Mouse (Mus musculus): ENCODE data around the gene Ina. TPM values are rescaled to one million over a fixed set of nuclear protein-coding genes. Genes with fewer than 3 reads are reported as not detected.
"Not testable (repeated sequence)": the region's sequence is repeated elsewhere in the genome, so short reads cannot be mapped to it uniquely, and the experiment has no call there.

Ina gene
- under 1 TPM; 0.38 to 0.40 TPM for total RNA-seq (2021)
- long read RNA-seq, experiment 1: 0 reads
- long read RNA-seq, experiment 2: 0 reads

- DNase-seq: peak; percentile 45
Observed at GRCm38 (mm10) chr19:47014447-47015381, at the start of gene Ina, which contains the start of gene Nt5c2. Ina (plus strand) TSS chr19:47014698. Nt5c2 (minus strand) TSS chr19:47015153.

- DNase-seq: no peak
Observed at GRCm38 (mm10) chr19:46965496-46965895, 49.0 kb upstream of the Ina start.

DNA sequence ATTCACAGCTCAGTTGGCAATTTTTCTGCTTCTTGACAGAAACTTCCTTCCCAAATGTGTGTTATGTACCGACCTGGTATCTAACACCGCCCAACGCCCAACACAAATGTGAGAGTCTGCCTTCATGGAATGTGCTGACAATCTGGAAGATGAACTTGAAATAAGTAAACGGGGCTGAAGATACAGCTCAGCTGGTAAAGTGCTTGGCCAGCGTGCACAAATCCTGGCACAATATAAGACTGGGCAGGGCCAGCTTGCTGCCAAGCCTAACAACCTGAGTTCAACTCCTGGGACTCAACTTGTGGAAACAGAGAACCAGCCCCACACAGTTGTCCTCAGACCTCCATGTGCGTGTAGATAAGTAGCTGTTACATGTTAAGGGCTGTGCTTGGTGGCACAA, 48.2 kb upstream of the Ina start:
- DNase-seq: no peak

DNA sequence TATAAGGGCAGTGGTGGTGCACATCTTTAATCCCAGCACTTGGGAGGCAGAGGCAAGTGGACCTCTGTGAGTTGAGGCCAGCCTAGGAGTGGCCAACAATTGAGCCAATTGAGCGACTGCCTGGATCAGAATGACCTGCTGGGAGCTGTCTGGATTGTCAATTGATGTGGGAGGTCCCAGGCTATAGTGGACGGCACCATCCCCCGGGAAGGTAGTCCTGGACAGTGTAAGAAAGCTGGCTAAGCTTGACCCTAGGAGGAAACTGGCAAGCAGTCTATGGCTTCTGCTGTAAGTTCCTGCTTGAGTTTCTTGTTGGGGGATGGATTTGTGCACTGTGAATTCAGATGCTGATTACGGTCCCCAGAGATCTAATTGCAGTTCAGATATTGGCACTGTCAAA, 46.6 kb upstream of the Ina start:
- DNase-seq: no peak

- no peak for DNase-seq
Observed at GRCm38 (mm10) chr19:46968833-46969232, 45.7 kb upstream of the Ina start.

DNA sequence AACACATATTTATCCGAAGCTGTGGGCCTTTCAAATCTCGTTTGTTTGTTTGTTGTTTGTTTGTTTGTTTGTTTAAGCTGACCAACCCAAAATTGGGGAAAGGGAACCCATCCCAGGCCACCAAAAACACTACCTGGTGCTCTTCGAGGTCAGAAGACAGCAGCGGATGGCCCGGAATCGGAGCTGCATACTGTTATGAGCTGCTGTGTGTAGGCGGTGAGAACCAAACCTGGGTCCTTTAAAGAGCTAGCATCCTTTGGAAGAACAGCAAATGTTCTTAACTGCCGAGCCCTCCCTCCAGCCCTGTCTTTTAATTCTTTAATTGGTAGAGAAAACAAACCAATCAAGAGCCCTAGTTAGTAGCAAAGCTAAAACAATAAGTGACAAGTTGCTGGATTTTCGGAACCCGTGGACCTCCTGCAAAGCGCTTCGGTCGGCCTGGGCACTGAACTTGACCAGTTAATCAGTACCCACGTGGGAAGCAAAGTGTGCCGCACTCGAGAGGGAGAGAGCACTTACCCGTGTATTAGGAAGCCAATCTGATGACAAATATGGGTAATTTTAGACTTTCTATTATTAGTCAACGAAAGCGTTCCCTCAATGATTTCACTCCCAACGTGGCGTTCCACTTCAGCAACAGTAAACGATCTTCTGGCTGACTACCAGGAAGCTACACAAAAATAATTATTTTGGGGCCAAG, 45.1 kb upstream of the Ina start:
- no peak for DNase-seq

- no peak for DNase-seq
Observed at GRCm38 (mm10) chr19:46970121-46970729, 44.3 kb upstream of the Ina start.

GRCm38 (mm10) chr19:46971051-46971689, 43.3 kb upstream of the Ina start:
- no peak for DNase-seq

DNA sequence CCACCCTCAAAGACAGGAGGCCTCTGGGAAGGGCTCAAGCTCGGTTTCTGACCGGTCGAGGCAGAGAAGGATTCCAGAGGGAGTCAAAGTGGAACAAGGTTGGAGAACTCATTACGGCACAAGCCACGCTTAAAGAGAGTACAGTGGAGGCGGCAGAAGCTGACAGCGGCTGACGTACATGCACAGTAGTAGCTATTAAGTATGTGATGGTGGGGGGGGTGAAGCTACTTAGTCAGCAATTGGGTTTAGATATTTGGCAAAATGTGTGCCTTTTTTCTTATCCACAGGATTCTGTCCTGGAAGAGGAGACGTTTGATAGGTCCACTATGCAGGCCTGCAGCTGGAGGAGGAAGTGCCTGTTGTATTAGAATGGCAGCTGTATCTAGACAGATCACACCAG, 42.8 kb upstream of the Ina start:
- DNase-seq: no peak

GRCm38 (mm10) chr19:46972159-46972558, 42.3 kb upstream of the Ina start:
- no peak for DNase-seq

DNA sequence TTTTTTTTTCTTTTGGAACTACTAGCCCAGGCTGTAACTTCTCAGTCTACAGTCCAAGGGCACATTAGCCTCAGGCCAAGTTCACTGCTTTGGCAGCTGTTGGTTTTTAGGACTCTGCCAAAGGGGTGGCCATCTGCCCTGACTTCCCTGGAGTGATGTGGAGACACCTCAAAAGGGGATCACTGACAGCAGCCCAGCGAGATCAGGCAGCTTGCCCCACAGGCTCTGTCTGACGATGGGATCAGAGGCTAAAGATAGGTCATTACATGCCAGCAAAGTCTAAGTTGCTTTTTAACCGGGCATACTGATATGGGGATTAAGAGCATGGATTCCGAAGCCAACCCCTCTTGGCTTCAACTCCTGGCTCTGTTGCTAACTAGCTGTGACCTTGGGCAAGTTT, 38.9 kb upstream of the Ina start:
- peak; percentile 72 for DNase-seq

DNA sequence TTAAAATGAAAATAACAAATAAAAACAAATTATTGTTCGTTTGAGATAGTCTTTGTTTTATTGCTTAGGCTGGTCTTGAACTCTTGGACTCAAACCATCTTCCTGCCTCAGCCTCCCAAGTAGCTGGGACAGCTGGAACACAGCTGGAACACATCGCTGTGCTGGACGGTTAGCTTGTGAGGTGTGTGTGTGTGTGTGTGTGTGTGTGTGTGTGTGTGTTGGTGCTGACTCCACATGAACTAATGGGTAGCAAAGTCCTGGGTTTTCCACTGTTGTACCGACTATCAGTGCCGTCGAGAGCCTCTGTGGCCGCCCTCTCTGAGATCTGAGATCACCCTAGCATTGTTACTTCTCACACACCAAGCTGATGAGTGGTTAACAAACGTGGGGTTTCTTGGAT, 38.5 kb upstream of the Ina start:
- DNase-seq: no peak

DNA sequence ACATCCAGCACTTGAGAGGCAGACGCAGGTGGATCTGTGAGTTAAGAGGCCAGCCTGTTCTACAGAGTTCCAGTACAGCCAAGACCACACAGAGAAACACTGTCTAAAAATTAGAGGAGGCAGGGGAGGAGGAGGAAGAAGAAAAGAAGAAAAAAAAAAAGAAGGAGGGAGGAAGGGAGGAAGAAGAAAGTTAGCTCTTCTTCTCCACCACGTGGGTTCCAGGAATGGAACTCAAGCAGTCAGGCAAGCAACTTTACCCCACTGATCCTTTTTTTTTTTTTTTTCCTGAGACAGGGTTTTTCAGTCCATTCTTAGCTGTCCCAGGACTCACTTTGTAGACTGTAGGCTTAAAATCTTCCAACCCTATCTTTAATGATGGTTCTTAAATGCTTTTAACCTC, 37.8 kb upstream of the Ina start:
- DNase-seq: no peak

DNA sequence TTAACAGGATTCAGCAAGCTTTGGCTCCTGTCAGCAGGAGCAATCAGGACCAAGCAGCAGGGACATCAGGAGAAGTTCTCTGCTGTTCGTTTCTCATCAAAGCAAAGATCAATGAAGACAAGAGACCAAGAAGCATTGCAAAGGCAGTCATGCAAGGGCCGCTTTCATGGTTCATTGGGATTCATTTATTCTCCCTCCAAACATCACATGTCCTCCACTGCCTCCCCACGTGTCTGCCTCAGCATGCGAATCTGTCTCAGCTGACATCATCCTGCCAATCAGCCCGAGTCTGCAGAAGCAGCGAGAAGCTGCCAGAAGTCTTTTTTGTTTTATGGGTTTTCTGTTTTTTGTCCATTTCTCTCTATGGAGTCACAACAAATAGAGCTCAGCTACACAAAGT, 37.0 kb upstream of the Ina start:
- no peak for DNase-seq

- DNase-seq: not testable (repeated sequence)
Observed at GRCm38 (mm10) chr19:46978069-46978468, 36.4 kb upstream of the Ina start.

DNA sequence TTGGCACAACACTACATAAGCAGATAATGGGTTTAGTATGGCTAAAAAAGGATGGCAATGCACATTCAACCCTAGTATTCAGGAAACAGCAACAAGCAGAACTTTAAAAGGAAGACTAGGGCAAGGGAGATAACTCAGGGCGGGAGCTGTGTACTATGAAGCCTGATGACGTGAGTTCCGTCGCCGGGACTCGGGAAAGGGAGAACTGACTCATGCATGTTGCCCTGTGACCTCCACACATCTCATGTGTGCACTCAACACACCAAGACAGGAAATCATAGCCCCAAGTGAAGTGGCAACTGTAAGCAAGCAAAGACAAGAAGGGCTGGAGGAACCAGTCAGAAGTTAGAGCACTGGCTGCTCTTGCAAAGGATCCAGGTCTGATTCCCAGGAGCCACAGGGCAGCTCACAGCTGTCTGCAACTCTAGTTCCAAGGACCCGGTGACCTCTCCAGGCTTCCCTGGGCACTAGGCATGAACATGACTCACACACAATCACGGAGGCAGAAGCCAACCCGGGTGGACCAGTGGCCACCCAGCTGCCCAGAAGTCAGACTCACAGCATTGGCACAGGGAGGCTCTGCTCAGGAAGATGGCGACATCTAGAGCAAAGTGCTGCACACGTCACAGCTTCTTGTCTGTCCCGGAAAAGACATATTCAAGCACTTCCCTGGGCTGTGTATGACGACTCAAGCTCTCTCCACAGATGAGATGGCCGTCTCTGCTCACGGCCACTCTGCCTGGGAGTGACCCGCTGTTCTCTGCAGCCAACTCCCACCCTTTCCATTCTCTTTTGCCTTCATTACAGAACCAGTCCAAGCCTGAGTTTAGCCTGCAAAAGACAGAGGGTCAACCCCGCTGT, 35.3 kb upstream of the Ina start:
- peak; percentile 27 for DNase-seq

DNA sequence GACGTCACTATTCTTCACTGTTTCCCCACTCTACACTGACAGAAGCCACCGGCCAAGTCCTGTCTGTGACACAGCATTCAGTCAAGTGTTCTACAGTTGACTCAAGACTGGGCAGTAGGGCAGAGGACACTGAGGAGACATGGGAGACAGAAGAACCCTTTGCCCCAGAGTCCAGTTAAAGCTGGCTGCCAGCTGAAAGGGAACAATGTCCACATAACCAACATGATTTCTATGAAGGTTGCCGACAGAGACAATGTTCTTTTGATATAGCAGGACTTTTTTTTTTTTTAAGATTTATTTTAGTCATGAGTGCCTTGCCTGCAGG, 34.8 kb upstream of the Ina start:
- no peak for DNase-seq

DNA sequence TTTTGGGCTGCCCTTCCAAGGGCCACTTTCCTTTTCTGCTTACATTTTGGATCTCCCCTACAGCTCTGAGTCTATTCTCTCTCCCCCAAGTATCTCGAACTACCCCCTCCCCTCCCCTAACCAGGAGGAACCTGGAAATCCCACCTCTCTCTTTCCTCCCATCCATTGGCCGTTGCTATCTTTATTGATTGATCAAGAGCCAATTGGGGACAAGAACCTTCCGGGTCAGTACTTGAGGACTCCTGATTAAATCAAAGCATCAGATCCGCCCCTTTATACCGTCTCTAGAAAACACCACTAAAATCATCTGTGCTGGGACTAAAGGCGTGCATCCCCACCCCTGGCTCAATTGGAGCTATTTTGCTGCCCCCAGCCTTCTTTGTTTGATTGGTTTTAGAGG, 33.0 kb upstream of the Ina start:
- DNase-seq: no peak

GRCm38 (mm10) chr19:46983352-46983965, 31.0 kb upstream of the Ina start:
- no peak for DNase-seq

- no peak for DNase-seq
Observed at GRCm38 (mm10) chr19:46983966-46984380, 30.5 kb upstream of the Ina start.

Measured in gastrocnemius, postnatal 10 days (tissue).